Mouse (Mus musculus): ENCODE measurements around the gene Fuom.

DNA sequence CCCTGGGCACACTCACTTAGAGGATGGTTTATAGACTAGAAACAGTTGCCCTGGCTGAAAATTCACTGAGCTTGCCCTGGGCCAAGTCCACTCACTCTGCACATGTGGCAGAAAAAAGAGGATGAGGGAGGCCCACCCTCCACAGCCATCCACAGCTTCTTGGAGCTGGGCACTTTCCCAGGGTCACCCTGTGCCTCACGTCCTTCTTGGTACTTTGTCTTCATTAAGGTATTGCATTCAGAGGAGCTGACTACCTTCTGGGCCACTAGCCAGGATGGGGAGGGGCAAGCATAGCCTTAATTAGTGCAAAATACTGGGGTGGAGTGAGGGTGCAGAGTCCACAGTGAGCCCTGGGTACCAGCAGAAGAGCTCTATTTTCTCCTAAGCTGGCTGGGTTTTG lies 6.7 kb downstream of the Fuom start:
- no peak for TF ChIP-seq CTCF (IDR thresholded peaks at IDR 0.05; ENCODE audit: low read depth, low read length)
- no peak for TF ChIP-seq POLR2A (IDR thresholded peaks at IDR 0.05; ENCODE audit: borderline replicate concordance, low read depth, low read length)
